Mouse (Mus musculus) brain, embryonic 14.5 days (tissue): ENCODE measurements around the gene Cenpm.

Source experiments
- CTCF ChIP-seq: fragments of 200-500 bp; IDR thresholded peaks from 2 replicates; pipeline ENCODE4 v1.5.1; 2012; ENCODE audit warnings: inconsistent platforms, mild to moderate bottlenecking, moderate library complexity, borderline replicate concordance; ENCODE audit not compliant: insufficient read depth, insufficient read length; ENCODE audit errors: extremely low read depth
- POLR2A ChIP-seq: fragments of 200-500 bp; IDR thresholded peaks from 2 replicates; pipeline ENCODE4 v1.6.1; 2012; ENCODE audit warnings: mild to moderate bottlenecking, inconsistent platforms, borderline replicate concordance; ENCODE audit not compliant: poor library complexity, insufficient read depth, insufficient read length, severe bottlenecking; ENCODE audit errors: extremely low read depth

DNA sequence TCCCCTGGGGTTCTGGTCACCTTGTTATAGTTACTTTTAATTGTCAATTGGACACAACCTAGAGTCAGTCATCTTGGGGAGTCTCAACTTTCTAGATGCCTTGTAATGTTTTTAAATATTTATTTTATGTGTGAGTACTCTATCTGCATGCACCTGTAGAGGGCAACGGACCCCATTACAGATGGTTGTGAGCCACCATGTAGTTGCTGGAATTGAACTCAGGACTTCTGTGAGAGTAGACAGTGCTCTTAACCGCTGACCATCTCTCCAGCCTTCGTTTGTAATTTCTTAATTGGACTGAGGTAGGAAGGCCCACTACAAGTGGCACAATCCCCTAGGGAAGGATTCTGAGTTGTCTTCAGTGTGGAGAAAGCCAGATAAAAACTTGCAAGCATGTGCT is 1.2 kb downstream of the Cenpm start:
- TF ChIP-seq CTCF (no peak), POLR2A (no peak)
